Mouse (Mus musculus): ENCODE data around the gene Nudt1.

Gene Nudt1

GRCm38 (mm10) chr5:140321042-140321755, at the start of gene Nudt1, which contains the start of gene Mad1l1:
TSS of gene Nudt1 (plus strand) at chr5:140321656.
TSS of gene Mad1l1 (minus strand) at chr5:140321552.
- in situ Hi-C loops (cut with MboI), result no loop called here

GRCm38 (mm10) chr5:140276779-140277178, 44.7 kb upstream of the Nudt1 start:
- in situ Hi-C loops (cut with MboI), result loop anchor here (25.0 kb wide), 1 partner anchor 439 kb away; the partner anchor contains the start of genes Gm26938 and Psmg3

GRCm38 (mm10) chr5:140280205-140280604, 41.3 kb upstream of the Nudt1 start:
- in situ Hi-C loops (cut with MboI), result loop anchor here (25.0 kb wide), 1 partner anchor 443 kb away; the partner anchor contains the start of genes Gm26938 and Psmg3

- in situ Hi-C loops (cut with MboI), result loop anchor here (25.0 kb wide), 1 partner anchor 445 kb away; the partner anchor contains the start of genes Gm26938 and Psmg3
These were observed 39.1 kb upstream of the Nudt1 start for GRCm38 (mm10) chr5:140282376-140282775.

- in situ Hi-C loops (cut with MboI), result loop anchor here (25.0 kb wide), 1 partner anchor 446 kb away; the partner anchor contains the start of genes Gm26938 and Psmg3
These were observed 38.6 kb upstream of the Nudt1 start for GRCm38 (mm10) chr5:140282900-140283299.

- in situ Hi-C loops (cut with MboI), result loop anchor here (25.0 kb wide), 1 partner anchor 447 kb away; the partner anchor contains the start of genes Gm26938 and Psmg3
These were observed 37.4 kb upstream of the Nudt1 start for GRCm38 (mm10) chr5:140284011-140284410.

GRCm38 (mm10) chr5:140284761-140285160, 36.7 kb upstream of the Nudt1 start:
- in situ Hi-C loops (cut with MboI), result loop anchor here (25.0 kb wide), 1 partner anchor 447 kb away; the partner anchor contains the start of genes Gm26938 and Psmg3

GRCm38 (mm10) chr5:140288287-140288686, 33.2 kb upstream of the Nudt1 start:
- in situ Hi-C loops (cut with MboI), result loop anchor here (25.0 kb wide), 1 partner anchor 451 kb away; the partner anchor contains the start of genes Gm26938 and Psmg3

GRCm38 (mm10) chr5:140289161-140289560, 32.3 kb upstream of the Nudt1 start:
- in situ Hi-C loops (cut with MboI), result loop anchor here (25.0 kb wide), 1 partner anchor 452 kb away; the partner anchor contains the start of genes Gm26938 and Psmg3

GRCm38 (mm10) chr5:140292152-140292551, 29.3 kb upstream of the Nudt1 start:
- in situ Hi-C loops (cut with MboI), result loop anchor here (25.0 kb wide), 1 partner anchor 455 kb away; the partner anchor contains the start of genes Gm26938 and Psmg3

GRCm38 (mm10) chr5:140298291-140298690, 23.2 kb upstream of the Nudt1 start:
- in situ Hi-C loops (cut with MboI), result loop anchor here (25.0 kb wide), 1 partner anchor 461 kb away; the partner anchor contains the start of genes Gm26938 and Psmg3

GRCm38 (mm10) chr5:140306016-140306415, 15.4 kb upstream of the Nudt1 start:
- in situ Hi-C loops (cut with MboI), result no loop called here

- in situ Hi-C loops (cut with MboI), result no loop called here
These were observed 13.9 kb upstream of the Nudt1 start for GRCm38 (mm10) chr5:140307602-140308001.

GRCm38 (mm10) chr5:140316716-140317115, 4.7 kb upstream of the Nudt1 start:
- in situ Hi-C loops (cut with MboI), result no loop called here

- in situ Hi-C loops (cut with MboI), result no loop called here
These were observed 510 bp downstream of the Nudt1 start for GRCm38 (mm10) chr5:140321756-140322575.

GRCm38 (mm10) chr5:140324058-140324457, 2.6 kb downstream of the Nudt1 start:
- in situ Hi-C loops (cut with MboI), result no loop called here

- in situ Hi-C loops (cut with MboI), result no loop called here
These were observed 10.4 kb downstream of the Nudt1 start, which contains the start of gene Mrm2 for GRCm38 (mm10) chr5:140331615-140332512. TSS of gene Mrm2 (minus strand) at chr5:140331898.

- in situ Hi-C loops (cut with MboI), result no loop called here
These were observed 11.1 kb downstream of the Nudt1 start for GRCm38 (mm10) chr5:140332519-140332918.

GRCm38 (mm10) chr5:140333631-140334030, 12.2 kb downstream of the Nudt1 start:
- in situ Hi-C loops (cut with MboI), result no loop called here

GRCm38 (mm10) chr5:140336680-140337079, 15.2 kb downstream of the Nudt1 start:
- in situ Hi-C loops (cut with MboI), result loop anchor here (5.0 kb wide), 1 partner anchor 71 kb away; no protein-coding TSS in a partner anchor

GRCm38 (mm10) chr5:140338779-140339178, 17.3 kb downstream of the Nudt1 start:
- in situ Hi-C loops (cut with MboI), result loop anchor here (5.0 kb wide), 1 partner anchor 69 kb away; no protein-coding TSS in a partner anchor
